ENCODE assay signal across 19 mouse cellular contexts in genomic region chr10:39161406-39161805, GRCm38 (mm10). TPM values are rescaled to one million over a fixed set of nuclear protein-coding genes. Genes with fewer than 3 reads are reported as not detected.
"Had no signal": no experiment of that assay in that cellular context is flagged by ENCODE, and none has a peak within 500 bp of the region (broad histone marks: within the 10 kb centered on the region; RNA-seq: fewer than 3 reads in every experiment).

No protein-coding gene starts in this region.

- DNase-seq: kidney, adult 2 months; kidney, postnatal 25 days; layer of hippocampus, adult 9-11 months; liver, embryonic 13.5 days; lung, postnatal 10 days; lung, postnatal 4 days; midbrain, embryonic 14.5 days; thymus, adult 18-20 months; thymus, postnatal 36 days had no signal

- H3K4me3 ChIP-seq: layer of hippocampus, adult 2 months; limb, embryonic 10.5 days; limb, embryonic 13.5 days; liver, embryonic 13.5 days; lung, embryonic 15.5 days; midbrain, embryonic 10.5 days had no signal

- H3K36me3 ChIP-seq: limb, embryonic 10.5 days; limb, embryonic 13.5 days; liver, embryonic 13.5 days; lung, embryonic 15.5 days; midbrain, embryonic 10.5 days had no signal

- H3K4me2 ChIP-seq: limb, embryonic 13.5 days; liver, embryonic 13.5 days; lung, embryonic 15.5 days had no signal

- H3K9me3 ChIP-seq: limb, embryonic 10.5 days; limb, embryonic 13.5 days; liver, embryonic 13.5 days; lung, embryonic 15.5 days; midbrain, embryonic 10.5 days had no signal

- H3K9ac ChIP-seq: limb, embryonic 13.5 days; liver, embryonic 13.5 days; lung, embryonic 15.5 days had no signal

- H3K27me3 ChIP-seq: limb, embryonic 13.5 days; lung, embryonic 15.5 days had no signal

- H3K4me1 ChIP-seq: liver, embryonic 13.5 days had no signal

- H3K27ac ChIP-seq: kidney, postnatal 0 days; layer of hippocampus, adult 2 months; limb, embryonic 10.5 days; limb, embryonic 13.5 days; liver, embryonic 13.5 days; lung, embryonic 15.5 days; midbrain, embryonic 10.5 days had no signal

RNA-seq across cellular contexts. Expression of gene Ccn6, which starts 2.2 kb away (rescaled TPM):
- total RNA-seq: megakaryocyte progenitor cell, adult 5-6 weeks had no signal
- polyA plus RNA-seq: large intestine, adult 2 months; liver, embryonic 16.5 days; testis, adult 2 months had no signal
